Mouse (Mus musculus) intestine, embryonic 16.5 days (tissue): Measurements from ENCODE around the gene Pdzd7. TPM values are rescaled to one million over a fixed set of nuclear protein-coding genes. Genes with fewer than 3 reads are reported as not detected.

Experiments used
- ATAC-seq: fragments of 200-750 bp; cut with Nextera tagmentation; 2 replicates; pipeline ENCODE4 v1.8.0; 2017; ENCODE audit warnings: moderate TSS enrichment, moderate library complexity
- H3K27ac ChIP-seq: fragments of 300-500 bp; sonication (generic); 2 replicates; pipeline ENCODE4 v1.5.1; 2014; ENCODE audit warnings: mild to moderate bottlenecking, low read length
- H3K27me3 ChIP-seq: fragments of 300-500 bp; sonication (generic); replicated peaks from 2 replicates; pipeline ENCODE4 v1.6.1; 2014; ENCODE audit warnings: low read length, control low read depth, mixed read lengths; ENCODE audit not compliant: control insufficient read depth, insufficient read depth
- H3K36me3 ChIP-seq: fragments of 300-500 bp; sonication (generic); 2 replicates; pipeline ENCODE4 v1.6.1; 2014; ENCODE audit warnings: low read length, control low read depth; ENCODE audit not compliant: control insufficient read depth, insufficient read depth
- H3K4me1 ChIP-seq: fragments of 300-500 bp; sonication (generic); 2 replicates; pipeline ENCODE4 v1.6.1; 2014; ENCODE audit warnings: low read length, control low read depth, mixed read lengths; ENCODE audit not compliant: control insufficient read depth, insufficient read depth
- H3K4me2 ChIP-seq: fragments of 300-500 bp; sonication (generic); 2 replicates; pipeline ENCODE4 v1.6.1; 2014; ENCODE audit warnings: low read depth, low read length, control low read depth
- H3K4me3 ChIP-seq: fragments of 300-500 bp; sonication (generic); 2 replicates; pipeline ENCODE4 v1.5.1; 2014; ENCODE audit warnings: mild to moderate bottlenecking, low read length
- H3K9ac ChIP-seq: fragments of 300-500 bp; sonication (generic); 2 replicates; pipeline ENCODE4 v1.6.1; 2014; ENCODE audit warnings: low read depth, low read length
- H3K9me3 ChIP-seq: fragments of 300-500 bp; sonication (generic); 2 replicates; pipeline ENCODE4 v1.6.1; 2016; ENCODE audit warnings: low read length, control low read depth; ENCODE audit not compliant: control insufficient read depth
- WGBS: fragments of 180-500 bp; shearing (Covaris S2); extraction: QIAGEN DNeasy Blood & Tissue Kit; methylation state at CpG from one replicate; pipeline ENCODE4 v1.1.7; 2014; 5-methylcytosine and 5-hydroxymethylcytosine counted together
- polyA plus RNA-seq: library from polyadenylated mRNA; unstranded; fragments of >200 nt; fragmentation: Nextera tagmentation; extraction: Ambion mirVana; gene quantifications from 2 replicates; pipeline ENCODE4 v1.2.1, GENCODE M21; 2015

Pdzd7 gene
- polyA plus RNA-seq, 1 experiment from 2014 or later: 0.43 TPM

DNA sequence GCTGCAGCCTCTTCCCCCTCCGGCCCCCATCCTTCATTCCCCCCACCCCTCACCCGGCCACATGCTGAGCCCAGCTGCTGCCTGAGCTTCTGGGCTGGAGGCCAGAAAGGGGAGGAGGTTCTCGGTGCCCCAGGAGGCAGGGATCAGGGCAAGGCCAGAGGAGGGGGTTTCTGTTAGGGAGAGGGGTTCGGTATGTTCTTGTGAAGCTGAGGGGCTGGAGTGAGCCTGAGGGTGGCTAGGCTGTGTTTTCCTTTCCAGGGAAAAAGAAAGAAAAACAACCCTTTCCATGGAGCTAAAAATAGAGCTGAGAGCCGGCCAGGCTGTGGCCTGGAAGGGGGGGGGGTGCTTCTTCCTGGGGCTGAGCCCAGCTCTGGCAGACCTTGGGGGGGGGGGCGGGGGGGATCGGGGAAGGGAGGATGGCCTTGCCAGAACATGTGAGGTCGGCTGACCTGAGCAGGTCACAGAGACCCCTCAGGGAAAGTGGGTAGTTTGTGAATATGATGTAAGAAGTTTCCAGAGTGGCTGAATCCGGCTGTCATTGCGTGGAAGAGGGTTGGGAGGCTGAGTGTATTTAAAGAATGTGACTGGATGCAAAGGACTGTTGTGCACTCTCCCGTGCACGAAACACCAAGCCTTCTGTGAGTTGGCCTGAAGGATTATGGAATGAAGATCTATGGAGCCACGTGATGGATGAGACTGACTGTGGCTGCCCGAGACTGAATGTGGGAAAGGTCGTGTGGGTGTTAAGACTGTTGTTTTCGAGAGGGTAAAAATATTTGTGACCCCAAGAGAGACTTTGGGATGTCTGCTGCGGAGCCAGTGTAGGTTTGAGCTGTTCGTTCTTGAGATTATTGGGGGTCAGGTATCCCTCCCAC is 28.9 kb downstream of the Pdzd7 start:
- ATAC-seq: peak; percentile 26
- Histone ChIP-seq H3K4me3 (peak overlapping the region; percentile 76), H3K4me1 (peaks cover 53% of the 10 kb centered on the region), H3K4me2 (peak overlapping the region; percentile 93), H3K27ac (peak overlapping the region; percentile 100), H3K27me3 (no peaks in the 10 kb centered on the region), H3K36me3 (0 out of 2 replicates have a peak, but pooled peaks cover under 1% of the 10 kb centered on the region), H3K9ac (peak overlapping the region; percentile 92), H3K9me3 (no peaks in the 10 kb centered on the region)
- 2% methylated on average over 18 of the region's 18 CpGs for WGBS

DNA sequence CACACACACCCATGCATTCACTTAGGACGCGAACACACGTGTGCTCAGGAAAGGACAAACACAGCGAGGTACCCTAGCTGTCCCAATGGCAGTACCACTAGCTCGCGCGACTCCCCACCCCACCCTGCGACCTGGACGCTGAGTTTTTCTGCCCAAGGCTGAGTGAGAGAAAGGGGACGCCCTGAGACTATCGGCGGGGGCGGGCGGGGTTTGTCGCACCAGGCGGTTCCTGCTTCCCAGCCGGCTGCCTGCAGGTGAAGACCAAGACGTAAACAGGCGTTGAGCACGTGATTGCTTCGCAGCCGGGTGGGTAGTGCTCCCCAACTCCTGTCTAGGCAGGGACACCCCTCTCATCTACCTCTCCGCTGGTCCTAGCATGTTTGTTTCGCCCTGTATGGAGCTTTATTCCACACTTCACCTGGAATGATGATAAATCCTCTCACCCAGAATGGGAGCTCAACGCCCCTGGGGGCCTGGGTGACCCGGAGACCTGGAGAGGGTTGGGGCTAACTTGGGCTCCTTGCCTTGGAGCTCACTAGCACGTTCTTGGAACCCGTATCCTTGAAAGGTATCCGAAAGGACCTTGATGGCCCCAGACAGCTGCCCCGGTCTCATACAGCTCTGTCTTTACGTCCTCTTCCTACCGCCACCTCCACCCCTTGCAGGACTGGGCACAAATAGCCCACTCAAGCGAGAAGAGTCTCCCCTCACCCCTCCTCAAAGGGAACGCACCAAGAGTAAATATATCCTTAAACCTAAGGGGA is 29.8 kb downstream of the Pdzd7 start:
- Histone ChIP-seq H3K4me2 (peak overlapping the region; percentile 93), H3K9ac (peak overlapping the region; percentile 92), H3K4me3 (peak overlapping the region; percentile 76), H3K36me3 (peaks cover 3% of the 10 kb centered on the region; the same call in 1 of the 2 replicates), H3K27me3 (no peaks in the 10 kb centered on the region), H3K4me1 (peaks cover 46% of the 10 kb centered on the region), H3K27ac (peak overlapping the region; percentile 100), H3K9me3 (no peaks in the 10 kb centered on the region)
- under 1% methylated on average over 34 of the region's 34 CpGs for WGBS
- ATAC-seq: peak; percentile 15; the same call in 1 of the 2 replicates

DNA sequence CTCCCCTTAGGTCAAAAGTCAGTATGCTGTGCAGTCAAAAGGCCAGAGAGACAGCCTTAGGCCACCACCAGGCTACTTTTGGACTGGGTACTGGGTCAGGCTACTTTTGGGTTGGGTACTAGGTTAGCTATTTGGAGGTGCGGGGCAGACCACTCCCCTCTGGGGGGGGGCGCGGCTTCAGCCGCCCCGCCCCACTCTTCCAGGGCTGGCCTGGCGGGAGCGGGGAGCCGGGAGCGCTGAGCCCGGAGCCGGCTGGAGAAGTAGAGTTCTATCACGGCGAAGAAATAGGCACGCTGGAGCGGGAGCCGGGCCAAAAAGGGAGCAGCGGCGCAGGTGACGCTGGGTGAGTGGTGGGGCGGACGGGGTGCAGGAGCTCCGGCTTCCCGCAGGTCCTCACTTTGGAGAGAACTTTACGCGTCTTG is 30.5 kb downstream of the Pdzd7 start:
- Histone ChIP-seq H3K27me3 (no peaks in the 10 kb centered on the region), H3K4me1 (peaks cover 38% of the 10 kb centered on the region), H3K9me3 (no peaks in the 10 kb centered on the region), H3K9ac (peak overlapping the region; percentile 92), H3K4me2 (peak overlapping the region; percentile 93), H3K27ac (peak overlapping the region; percentile 100), H3K36me3 (peaks cover 10% of the 10 kb centered on the region), H3K4me3 (peak overlapping the region; percentile 76)
- WGBS: under 1% methylated on average over 25 of the region's 25 CpGs
- ATAC-seq: peak; percentile 32

DNA sequence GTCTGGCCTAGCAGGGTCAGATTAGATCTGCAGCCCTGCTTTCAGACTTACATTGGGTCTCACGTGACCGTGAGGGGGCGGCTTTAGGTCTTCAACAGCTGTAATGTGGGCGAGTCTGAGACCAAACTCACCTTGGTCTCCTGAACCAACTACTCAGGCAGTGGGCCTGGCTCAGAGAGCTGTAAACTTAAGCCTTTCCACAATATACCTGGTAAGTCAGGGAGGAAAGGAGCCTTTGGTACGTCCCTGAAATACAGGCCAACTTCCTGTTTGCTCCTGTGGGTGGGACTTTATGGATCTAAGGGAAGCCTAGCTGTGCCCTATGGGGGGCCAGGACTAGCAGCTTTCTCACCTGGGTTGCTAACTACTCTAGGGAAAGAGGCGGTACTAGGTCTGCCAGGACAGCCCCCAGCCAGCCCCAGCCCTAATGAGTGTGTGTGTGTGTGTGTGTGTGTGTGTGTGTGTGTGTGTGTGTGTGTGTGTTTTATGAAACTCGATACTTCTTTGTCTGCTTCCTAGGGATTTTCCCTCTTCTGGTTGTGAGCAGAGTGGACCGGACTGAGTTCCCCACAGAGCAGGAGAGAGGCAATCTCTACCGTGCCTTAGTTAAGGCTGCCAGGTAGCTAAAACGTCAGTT is 31.1 kb downstream of the Pdzd7 start, which contains the start of gene Lzts2:
Gene Lzts2, plus strand, starts transcription at position 80 of the 637 bp plus-strand sequence.
- Histone ChIP-seq H3K9ac (peak within 1 kb of the TSS; percentile 92), H3K4me1 (peaks cover 33% of the 10 kb centered on the region), H3K4me3 (peak within 1 kb of the TSS; percentile 76), H3K4me2 (peak within 1 kb of the TSS; percentile 93), H3K27me3 (no peaks in the 10 kb centered on the region), H3K36me3 (peaks cover 13% of the 10 kb centered on the region), H3K27ac (peak within 1 kb of the TSS; percentile 100), H3K9me3 (no peaks in the 10 kb centered on the region)
- WGBS: 4% methylated on average over 10 of the region's 10 CpGs
- ATAC-seq: peak; percentile 62

DNA sequence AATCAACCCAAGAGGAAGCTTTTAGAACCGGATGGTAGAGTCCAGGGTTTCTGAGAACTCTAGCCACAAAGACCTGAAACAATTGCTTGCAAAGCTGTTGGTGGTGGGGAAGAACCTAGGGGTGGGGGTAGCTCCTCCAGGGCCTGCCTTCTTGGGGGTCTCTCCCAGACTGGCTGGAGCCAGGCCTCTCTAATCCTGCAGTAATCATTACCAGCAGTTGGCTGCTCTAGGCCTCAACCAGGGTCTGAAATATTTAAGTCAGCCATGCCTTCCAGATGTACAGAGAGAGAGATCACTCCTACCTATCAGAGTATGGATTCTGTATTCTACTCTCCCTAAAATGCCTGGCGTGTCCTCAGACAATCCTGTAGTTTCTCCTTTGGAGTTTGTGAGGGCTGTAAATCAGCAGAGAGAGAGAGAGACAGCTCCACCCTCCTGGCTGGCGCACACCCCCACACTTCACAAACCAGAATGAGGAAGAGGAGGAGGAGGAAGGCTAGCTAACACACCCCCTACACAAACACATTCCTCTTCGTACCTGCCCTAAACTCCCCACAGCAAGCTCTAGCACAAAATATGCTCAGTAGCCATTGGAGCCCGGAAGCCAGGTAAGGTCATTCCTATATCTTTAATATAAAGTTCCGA is 31.8 kb downstream of the Pdzd7 start:
- Histone ChIP-seq H3K9me3 (no peaks in the 10 kb centered on the region), H3K9ac (peak overlapping the region; percentile 31), H3K27me3 (no peaks in the 10 kb centered on the region), H3K36me3 (peaks cover 13% of the 10 kb centered on the region), H3K4me1 (peaks cover 27% of the 10 kb centered on the region), H3K4me3 (peak overlapping the region; percentile 8), H3K27ac (peak overlapping the region; percentile 100), H3K4me2 (peak overlapping the region; percentile 93)
- WGBS: 42% methylated on average over 6 of the region's 6 CpGs
- ATAC-seq: no peak

DNA sequence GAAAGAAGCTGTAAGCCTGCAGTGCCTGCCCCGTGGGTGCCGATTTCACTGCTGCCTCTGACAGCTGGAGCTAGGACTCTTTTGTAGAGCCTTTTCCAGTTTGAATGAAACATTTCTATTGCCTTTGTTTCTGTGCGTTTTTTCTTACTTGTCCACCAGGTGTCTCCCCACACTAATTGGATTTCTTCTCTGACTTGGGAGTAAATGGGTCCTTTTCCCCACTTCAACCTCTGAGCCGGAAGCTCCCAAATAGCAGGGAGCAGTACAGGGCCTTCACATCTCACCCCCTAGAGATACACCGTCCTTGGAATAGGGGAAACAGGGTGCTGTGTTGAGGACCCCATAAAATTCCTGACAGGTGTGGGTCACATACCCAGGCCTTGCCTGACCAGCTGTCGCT is 32.9 kb downstream of the Pdzd7 start:
- ATAC-seq: no peak
- Histone ChIP-seq H3K9ac (no peak overlapping the region), H3K4me1 (peaks cover 30% of the 10 kb centered on the region), H3K9me3 (no peaks in the 10 kb centered on the region), H3K4me2 (no peak overlapping the region), H3K36me3 (peaks cover 13% of the 10 kb centered on the region), H3K27ac (no peak overlapping the region), H3K27me3 (no peaks in the 10 kb centered on the region), H3K4me3 (no peak overlapping the region)
- 39% methylated on average over 6 of the region's 6 CpGs for WGBS

DNA sequence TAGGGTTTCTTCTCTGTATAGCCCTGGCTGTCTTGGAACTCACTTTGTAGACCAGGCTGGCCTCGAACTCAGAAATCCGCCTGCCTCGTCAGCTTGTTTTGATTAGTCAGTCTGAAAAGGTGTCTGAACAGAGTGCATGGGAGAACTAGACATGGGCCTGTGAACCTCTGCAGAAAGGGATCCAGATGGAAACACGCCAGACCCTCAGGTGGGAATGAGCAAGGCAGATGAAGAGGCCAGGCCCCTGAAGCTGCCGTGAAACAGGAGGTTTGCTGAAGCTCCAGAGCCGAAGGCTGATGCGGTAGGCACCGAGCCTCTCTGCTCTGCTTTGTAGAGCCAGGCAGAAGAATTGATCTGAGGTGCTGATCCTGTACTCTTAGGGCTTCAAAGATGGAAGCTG is 33.3 kb downstream of the Pdzd7 start:
- ATAC-seq: no peak
- Histone ChIP-seq H3K36me3 (peaks cover 13% of the 10 kb centered on the region), H3K4me2 (no peak overlapping the region), H3K9me3 (no peaks in the 10 kb centered on the region), H3K27me3 (no peaks in the 10 kb centered on the region), H3K27ac (no peak overlapping the region), H3K9ac (no peak overlapping the region), H3K4me3 (no peak overlapping the region), H3K4me1 (peaks cover 33% of the 10 kb centered on the region)
- 89% methylated on average over 8 of the region's 8 CpGs for WGBS

DNA sequence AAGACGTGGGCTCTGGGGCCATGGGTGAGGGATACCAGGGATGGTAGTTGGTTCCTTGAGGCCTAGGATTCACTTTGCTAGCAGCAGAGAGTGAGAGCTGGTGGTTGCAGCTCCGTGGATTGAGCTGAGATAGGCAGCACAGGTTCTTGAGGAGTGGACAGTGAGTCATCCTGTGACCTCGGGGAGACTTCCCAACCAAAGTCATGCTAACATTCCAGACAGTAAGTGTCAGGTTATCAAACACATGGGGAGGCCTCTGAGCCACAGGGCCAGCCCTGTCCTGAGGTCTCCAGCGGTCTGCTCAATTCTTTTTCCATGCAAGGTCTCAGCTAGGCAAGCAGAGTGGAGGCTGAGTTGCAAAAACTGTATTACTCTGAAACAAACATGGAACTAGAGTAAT is 34.9 kb downstream of the Pdzd7 start:
- H3K27ac ChIP-seq: no peak overlapping the region
- no peak for ATAC-seq
- no peaks in the 10 kb centered on the region for H3K27me3 ChIP-seq
- H3K9ac ChIP-seq: no peak overlapping the region
- H3K4me1 ChIP-seq: peaks cover 36% of the 10 kb centered on the region
- WGBS: 85% methylated on average over 4 of the region's 4 CpGs
- H3K4me3 ChIP-seq: no peak overlapping the region
- H3K36me3 ChIP-seq: peaks cover 13% of the 10 kb centered on the region
- no peaks in the 10 kb centered on the region for H3K9me3 ChIP-seq
- H3K4me2 ChIP-seq: no peak overlapping the region
